Mouse (Mus musculus): ENCODE measurements around the gene 4932411N23Rik. TPM values are rescaled to one million over a fixed set of nuclear protein-coding genes. Genes with fewer than 3 reads are reported as not detected.
"Not testable (repeated sequence)": the region's sequence is repeated elsewhere in the genome, so short reads cannot be mapped to it uniquely, and the experiment has no call there.

Gene 4932411N23Rik
- polyA plus RNA-seq (2014; fragmentation: Nextera tagmentation; extraction: Ambion mirVana), result not detected in 2 replicates

- DNase-seq (ENCODE audit: low spot score), result no peak
- Histone ChIP-seq H3K4me1 (replicated peaks; ENCODE audit: control insufficient read depth, insufficient read depth, low read length) (no peaks in the 10 kb centered on the region), H3K4me2 (replicated peaks) (no peak within 1 kb of the TSS), H3K27ac (no peak within 1 kb of the TSS), H3K27me3 (ENCODE audit: control insufficient read depth, insufficient read depth, low read length) (no peaks in the 10 kb centered on the region), H3K36me3 (replicated peaks; ENCODE audit: control insufficient read depth, insufficient read depth) (no peaks in the 10 kb centered on the region), H3K9me3 (ENCODE audit: control insufficient read depth, low read length) (no peaks in the 10 kb centered on the region; the same call in 1 of the 2 replicates), H3K9ac (no peak within 1 kb of the TSS), H3K4me3 (replicated peaks; ENCODE audit: low read length) (no peak within 1 kb of the TSS)
- ATAC-seq (ENCODE audit: low FRiP score), result no peak
Observed at GRCm38 (mm10) chrX:126815768-126816167, at the start of gene 4932411N23Rik. Gene 4932411N23Rik, minus strand, starts transcription at chrX:126815868.

GRCm38 (mm10) chrX:126779895-126780294 is 35.8 kb downstream of the 4932411N23Rik start:
- no peaks in the 10 kb centered on the region for H3K4me1 ChIP-seq (replicated peaks; ENCODE audit: control insufficient read depth, insufficient read depth, low read length)
- 84% methylated on average over 5 of the region's 5 CpGs for WGBS
- DNase-seq (ENCODE audit: low spot score) (no peak), ATAC-seq (ENCODE audit: low FRiP score) (no peak)
- no peaks in the 10 kb centered on the region for H3K9me3 ChIP-seq (ENCODE audit: control insufficient read depth, low read length)
- H3K4me2 ChIP-seq (replicated peaks), result no peak overlapping the region
- no peaks in the 10 kb centered on the region for H3K36me3 ChIP-seq (replicated peaks; ENCODE audit: control insufficient read depth, insufficient read depth)
- H3K4me3 ChIP-seq (replicated peaks; ENCODE audit: low read length), result no peak overlapping the region
- no peak overlapping the region for H3K27ac ChIP-seq
- H3K9ac ChIP-seq, result no peak overlapping the region
- no peaks in the 10 kb centered on the region for H3K27me3 ChIP-seq (ENCODE audit: control insufficient read depth, insufficient read depth, low read length)

GRCm38 (mm10) chrX:126777643-126778042 is 38.0 kb downstream of the 4932411N23Rik start:
- DNase-seq (ENCODE audit: low spot score), result peak; percentile 25
- H3K4me1 ChIP-seq (replicated peaks; ENCODE audit: control insufficient read depth, insufficient read depth, low read length); H3K27ac ChIP-seq; H3K36me3 ChIP-seq (replicated peaks; ENCODE audit: control insufficient read depth, insufficient read depth); H3K4me3 ChIP-seq (replicated peaks; ENCODE audit: low read length); ATAC-seq (ENCODE audit: low FRiP score); H3K4me2 ChIP-seq (replicated peaks); H3K27me3 ChIP-seq (ENCODE audit: control insufficient read depth, insufficient read depth, low read length); H3K9me3 ChIP-seq (ENCODE audit: control insufficient read depth, low read length); H3K9ac ChIP-seq: not testable (repeated sequence)
- 83% methylated on average over 5 of the region's 6 CpGs for WGBS

- H3K4me2 ChIP-seq (replicated peaks); H3K27ac ChIP-seq; H3K36me3 ChIP-seq (replicated peaks; ENCODE audit: control insufficient read depth, insufficient read depth); H3K9ac ChIP-seq; DNase-seq (ENCODE audit: low spot score); H3K4me1 ChIP-seq (replicated peaks; ENCODE audit: control insufficient read depth, insufficient read depth, low read length); H3K27me3 ChIP-seq (ENCODE audit: control insufficient read depth, insufficient read depth, low read length); ATAC-seq (ENCODE audit: low FRiP score); H3K9me3 ChIP-seq (ENCODE audit: control insufficient read depth, low read length); H3K4me3 ChIP-seq (replicated peaks; ENCODE audit: low read length): not testable (repeated sequence)
- 84% methylated on average over 5 of the region's 5 CpGs for WGBS
Observed at GRCm38 (mm10) chrX:126774846-126775245, 40.8 kb downstream of the 4932411N23Rik start.

GRCm38 (mm10) chrX:126773511-126773910 is 42.2 kb downstream of the 4932411N23Rik start:
- WGBS, result 80% methylated on average over 5 of the region's 6 CpGs
- H3K36me3 ChIP-seq (replicated peaks; ENCODE audit: control insufficient read depth, insufficient read depth); ATAC-seq (ENCODE audit: low FRiP score); H3K9me3 ChIP-seq (ENCODE audit: control insufficient read depth, low read length); H3K4me1 ChIP-seq (replicated peaks; ENCODE audit: control insufficient read depth, insufficient read depth, low read length); H3K4me2 ChIP-seq (replicated peaks); DNase-seq (ENCODE audit: low spot score); H3K4me3 ChIP-seq (replicated peaks; ENCODE audit: low read length); H3K9ac ChIP-seq; H3K27me3 ChIP-seq (ENCODE audit: control insufficient read depth, insufficient read depth, low read length); H3K27ac ChIP-seq: not testable (repeated sequence)

Other genes starting within 250 kb of the 4932411N23Rik start
- not detected in 2 replicates for gene Gm382, start 224.1 kb upstream of the 4932411N23Rik start, polyA plus RNA-seq (2014; fragmentation: Nextera tagmentation; extraction: Ambion mirVana)

All from hindbrain, embryonic 14.5 days (tissue).